ENCODE assay signal across 17 mouse cellular contexts in genomic region chr17:63712937-63713336, GRCm38 (mm10).
DNase-seq lines count a peak whose midpoint lies in the region; ATAC-seq and TF ChIP-seq lines count a peak whose summit lies in the region.
"Had no signal": no experiment of that assay in that cellular context is flagged by ENCODE, and none has a peak within 500 bp of the region (broad histone marks: within the 10 kb centered on the region; RNA-seq: fewer than 3 reads in every experiment).

No protein-coding gene starts in this region.

- H3K9ac ChIP-seq in limb, embryonic 13.5 days: no peak overlapping the region
- H3K9ac ChIP-seq: forebrain, postnatal 0 days; heart, embryonic 13.5 days; liver, embryonic 15.5 days had no signal

- H3K36me3 ChIP-seq in limb, embryonic 13.5 days: no peaks in the 10 kb centered on the region
- no peaks in the 10 kb centered on the region for H3K36me3 ChIP-seq in limb, embryonic 10.5 days
- H3K36me3 ChIP-seq: heart, embryonic 13.5 days; liver, embryonic 15.5 days had no signal

- H3K9me3 ChIP-seq in limb, embryonic 13.5 days: no peaks in the 10 kb centered on the region
- no peaks in the 10 kb centered on the region for H3K9me3 ChIP-seq in limb, embryonic 10.5 days (replicated peaks)
- H3K9me3 ChIP-seq: heart, embryonic 13.5 days; liver, embryonic 15.5 days; megakaryocyte, embryonic 14.5 days had no signal

- DNase-seq in cerebellum, adult 9-10 months: peak; percentile 62
- no peak for DNase-seq in cerebellum, adult 8-10 months
- DNase-seq in limb, embryonic 10.5 days (ENCODE audit: low spot score): no peak
- DNase-seq in frontal cortex, postnatal 36 days (ENCODE audit: low spot score in 2 of 2): no peak
- DNase-seq in spleen, postnatal 36 days (ENCODE audit: low spot score in 2 of 2): no peak
- DNase-seq: forebrain, postnatal 0 days; gastrocnemius, adult 2 months; heart, adult 11 months; kidney, postnatal 25 days; thymus, postnatal 36 days had no signal

- H3K27me3 ChIP-seq in limb, embryonic 13.5 days: peaks cover 8% of the 10 kb centered on the region; the same call in 1 of the 2 replicates
- H3K27me3 ChIP-seq in limb, embryonic 10.5 days (ENCODE audit: low read depth, poor library complexity, severe bottlenecking): peaks cover 4% of the 10 kb centered on the region; the same call in 1 of the 2 replicates
- H3K27me3 ChIP-seq: heart, embryonic 13.5 days; liver, embryonic 15.5 days; megakaryocyte, embryonic 14.5 days had no signal

- H3K27ac ChIP-seq in limb, embryonic 13.5 days: no peak overlapping the region
- H3K27ac ChIP-seq in limb, embryonic 10.5 days: no peak overlapping the region
- H3K27ac ChIP-seq in embryonic fibroblast, embryonic 13.5 days (ENCODE audit: insufficient read depth, low read length): peak overlapping the region; percentile 99
- H3K27ac ChIP-seq: gastrocnemius, adult 2 months; heart, embryonic 13.5 days; left cerebral cortex, adult 2 months; liver, embryonic 15.5 days had no signal

- peaks cover 11% of the 10 kb centered on the region for H3K4me1 ChIP-seq in limb, embryonic 13.5 days
- peaks cover 4% of the 10 kb centered on the region; the same call in 1 of the 2 replicates for H3K4me1 ChIP-seq in limb, embryonic 10.5 days
- peaks cover 4% of the 10 kb centered on the region for H3K4me1 ChIP-seq in embryonic fibroblast, embryonic 13.5 days (ENCODE audit: control insufficient read depth, insufficient read depth, low read length)
- H3K4me1 ChIP-seq: heart, embryonic 13.5 days; liver, embryonic 15.5 days; megakaryocyte, embryonic 14.5 days had no signal

- H3K4me3 ChIP-seq in limb, embryonic 13.5 days: no peak overlapping the region
- no peak overlapping the region for H3K4me3 ChIP-seq in limb, embryonic 10.5 days
- H3K4me3 ChIP-seq in embryonic fibroblast, embryonic 13.5 days (ENCODE audit: insufficient read depth, low read length): no peak overlapping the region
- H3K4me3 ChIP-seq: gastrocnemius, adult 2 months; heart, embryonic 13.5 days; left cerebral cortex, adult 2 months; liver, embryonic 15.5 days; megakaryocyte, embryonic 14.5 days had no signal

- peak; percentile 77 for ATAC-seq in limb, embryonic 13.5 days (ENCODE audit: low FRiP score, low read depth)
- ATAC-seq: forebrain, postnatal 0 days; lung, postnatal 0 days had no signal

- TF ChIP-seq CTCF in embryonic fibroblast, embryonic 13.5 days (IDR thresholded peaks at IDR 0.05; ENCODE audit: borderline replicate concordance, insufficient read depth, low read length): no peak

- TF ChIP-seq POLR2A in embryonic fibroblast, embryonic 13.5 days (IDR thresholded peaks at IDR 0.05; ENCODE audit: low read depth, low read length): no peak

- 24% methylated on average over 6 of the region's 6 CpGs for WGBS in limb, embryonic 13.5 days
- WGBS in limb, embryonic 10.5 days: 67% methylated on average over 6 of the region's 6 CpGs

- no peak overlapping the region for H3K4me2 ChIP-seq in limb, embryonic 13.5 days (replicated peaks)
- H3K4me2 ChIP-seq: heart, embryonic 13.5 days; liver, embryonic 15.5 days had no signal
